ENCODE assay signal across 7 mouse cellular contexts in the genomic region with DNA sequence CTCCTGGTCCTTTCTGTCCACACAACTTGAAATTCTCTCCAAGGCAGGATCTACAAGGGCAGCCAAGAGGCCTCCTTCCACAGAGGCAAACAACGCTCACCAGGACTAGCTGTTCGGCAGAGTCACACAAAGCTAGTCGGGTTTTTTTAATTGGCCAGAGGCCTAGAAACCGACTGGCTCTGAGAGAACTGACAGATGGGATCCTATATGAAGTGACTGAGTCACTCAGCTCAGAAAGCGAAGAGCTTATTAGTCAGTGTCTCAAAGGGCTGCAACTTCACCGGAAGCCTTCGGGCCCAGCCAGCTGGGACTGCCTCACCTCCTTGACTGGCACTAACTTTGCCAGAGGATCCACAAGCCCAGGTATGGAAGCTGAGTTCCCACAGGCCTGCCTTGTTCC.
A peak's percentile ranks its signal among the peaks of the same experiment; 100 is the strongest.
DNase-seq lines count a peak whose midpoint lies in the region.

No protein-coding gene starts in this region.

- peak; percentile 9 to 36 for DNase-seq in lung, postnatal 4 days
- no peak for DNase-seq in lung, adult 18-20 months
- peak; percentile 86 for DNase-seq in cerebellum, postnatal 10 days
- peak; percentile 24 for DNase-seq in left cerebral cortex, adult 11 months (ENCODE audit: low spot score)
- peak; percentile 65 for DNase-seq in telencephalon, adult 2 months (ENCODE audit: low read depth, low spot score)
- DNase-seq in embryo, embryonic 10.5 days (ENCODE audit: low spot score), result no peak
- no peak for DNase-seq in thymus, postnatal 14 days

Comparison
In these comparisons a context has a peak if more than half of its experiments do, and no peak if none do; other contexts are left out.
1. DNase-seq: peak in lung, postnatal 4 days (2 of 2), cerebellum, postnatal 10 days (2 of 2), left cerebral cortex, adult 11 months (single experiment) and telencephalon, adult 2 months (single experiment); none in lung, adult 18-20 months (0 of 2), embryo, embryonic 10.5 days (single experiment) and thymus, postnatal 14 days (single experiment).